Mouse (Mus musculus) cortical plate, adult 2 months (tissue): ENCODE data around the gene Dhodh. TPM values are rescaled to one million over a fixed set of nuclear protein-coding genes. Genes with fewer than 3 reads are reported as not detected.
A peak's percentile ranks its signal among the peaks of the same experiment; 100 is the strongest.

Experiments
- H3K27ac ChIP-seq: fragments of 200-500 bp; 2 replicates; pipeline ENCODE4 v1.5.1; 2012; ENCODE audit warnings: low read length, control low read depth, inconsistent platforms; ENCODE audit not compliant: insufficient read depth
- H3K4me1 ChIP-seq: fragments of 200-500 bp; 2 replicates; pipeline ENCODE4 v1.6.1; 2011; ENCODE audit warnings: low read length; ENCODE audit not compliant: control insufficient read depth, insufficient read depth
- H3K4me3 ChIP-seq: fragments of 200-500 bp; 2 replicates; pipeline ENCODE4 v1.5.1; 2011; ENCODE audit warnings: mild to moderate bottlenecking, low read length, control low read depth; ENCODE audit not compliant: insufficient read depth
- CTCF ChIP-seq: fragments of 200-500 bp; IDR thresholded peaks from 2 replicates; pipeline ENCODE4 v1.5.1; 2011; ENCODE audit warnings: mild to moderate bottlenecking, control low read depth, low read length; ENCODE audit not compliant: insufficient read depth; ENCODE audit errors: extremely low read depth
- POLR2A ChIP-seq: fragments of 200-500 bp; IDR thresholded peaks from 2 replicates; pipeline ENCODE4 v1.6.1; 2011; ENCODE audit warnings: mild to moderate bottlenecking, low read length, control low read depth; ENCODE audit not compliant: insufficient read depth; ENCODE audit errors: extremely low read depth
- polyA plus RNA-seq: library from polyadenylated mRNA; depleted of rRNA; stranded (reverse); fragments of >200 nt; gene quantifications from 2 replicates; pipeline ENCODE4 v1.2.3, GENCODE M21; 2012

Gene Dhodh
- polyA plus RNA-seq, 1 experiment, result 25.2 TPM

GRCm38 (mm10) chr8:109628638-109629037, 20.2 kb upstream of the Dhodh start:
- H3K27ac ChIP-seq, result 0 out of 2 replicates have a peak overlapping the region, but pooled peaks have one; percentile 12
- TF ChIP-seq POLR2A (no peak), CTCF (no peak)
- no peak overlapping the region for H3K4me3 ChIP-seq
- H3K4me1 ChIP-seq, result peaks cover 3% of the 10 kb centered on the region; the same call in 1 of the 2 replicates

GRCm38 (mm10) chr8:109615569-109615968, 7.1 kb upstream of the Dhodh start:
- TF ChIP-seq CTCF, result no peak
- H3K4me1 ChIP-seq, result no peaks in the 10 kb centered on the region
- no peak overlapping the region for H3K27ac ChIP-seq
- no peak overlapping the region for H3K4me3 ChIP-seq

- no peak within 1 kb of the TSS for H3K27ac ChIP-seq
- peak within 1 kb of the TSS; percentile 17 for H3K4me3 ChIP-seq
- TF ChIP-seq POLR2A, result no peak
- TF ChIP-seq CTCF, result no peak
- H3K4me1 ChIP-seq, result no peaks in the 10 kb centered on the region
Measured at GRCm38 (mm10) chr8:109614243-109615210, 6.1 kb upstream of the Dhodh start, which contains the start of gene Pkd1l3. TSS of gene Pkd1l3 (plus strand) at chr8:109614517.

GRCm38 (mm10) chr8:109609153-109609502, 655 bp upstream of the Dhodh start:
- Histone ChIP-seq H3K27ac (no peak overlapping the region), H3K4me3 (peak overlapping the region; percentile 57; the same call in 1 of the 2 replicates), H3K4me1 (peaks cover 3% of the 10 kb centered on the region; the same call in 1 of the 2 replicates)
- TF ChIP-seq CTCF (no peak), POLR2A (no peak)

GRCm38 (mm10) chr8:109607650-109608049, 823 bp downstream of the Dhodh start:
- Histone ChIP-seq H3K27ac (no peak overlapping the region), H3K4me1 (peaks cover 3% of the 10 kb centered on the region; the same call in 1 of the 2 replicates), H3K4me3 (peak overlapping the region; percentile 57)
- no peak for TF ChIP-seq POLR2A
- no peak for TF ChIP-seq CTCF

GRCm38 (mm10) chr8:109606725-109607124, 1.7 kb downstream of the Dhodh start:
- Histone ChIP-seq H3K4me1 (peaks cover 3% of the 10 kb centered on the region; the same call in 1 of the 2 replicates), H3K4me3 (no peak overlapping the region), H3K27ac (no peak overlapping the region)
- no peak for TF ChIP-seq POLR2A

- Histone ChIP-seq H3K4me1 (no peaks in the 10 kb centered on the region), H3K27ac (no peak overlapping the region), H3K4me3 (no peak overlapping the region)
- TF ChIP-seq POLR2A (no peak), CTCF (peak; percentile 82)
Measured at GRCm38 (mm10) chr8:109595854-109596253, 12.6 kb downstream of the Dhodh start.

- no peak for TF ChIP-seq CTCF
- no peak for TF ChIP-seq POLR2A
- H3K4me1 ChIP-seq, result no peaks in the 10 kb centered on the region
- H3K4me3 ChIP-seq, result no peak overlapping the region
- no peak overlapping the region for H3K27ac ChIP-seq
Measured at GRCm38 (mm10) chr8:109593117-109593788, 15.2 kb downstream of the Dhodh start.

GRCm38 (mm10) chr8:109592164-109592563, 16.3 kb downstream of the Dhodh start:
- Histone ChIP-seq H3K27ac (no peak overlapping the region), H3K4me1 (no peaks in the 10 kb centered on the region), H3K4me3 (no peak overlapping the region)
- TF ChIP-seq POLR2A, result no peak
- no peak for TF ChIP-seq CTCF
